ENCODE assay signal across 20 mouse cellular contexts in genomic region chr3:52071996-52072395, GRCm38 (mm10). TPM values are rescaled to one million over a fixed set of nuclear protein-coding genes. Genes with fewer than 3 reads are reported as not detected.
DNase-seq lines count a peak whose midpoint lies in the region; ATAC-seq and TF ChIP-seq lines count a peak whose summit lies in the region.
"Had no signal": no experiment of that assay in that cellular context is flagged by ENCODE, and none has a peak within 500 bp of the region (broad histone marks: within the 10 kb centered on the region; RNA-seq: fewer than 3 reads in every experiment).

No protein-coding gene starts in this region.

- no peak for DNase-seq in heart, adult 2 months
- DNase-seq in heart, adult 18-20 months = no peak
- peak; percentile 90 for DNase-seq in midbrain, embryonic 11.5 days (ENCODE audit: low spot score, missing footprints)
- no peak for DNase-seq in midbrain, embryonic 14.5 days
- no peak for DNase-seq in embryonic facial prominence, embryonic 14.5 days (ENCODE audit: low spot score)
- DNase-seq in limb, embryonic 10.5 days (ENCODE audit: low spot score) = no peak
- DNase-seq in lung, postnatal 36 days = no peak
- DNase-seq: adrenal gland, adult 2 months; cerebellum, adult 11 months; cerebellum, adult 9-11 months; gastrocnemius, postnatal 14 days; kidney, adult 11 months; kidney, postnatal 36 days; lung, embryonic 14.5 days had no signal

- no peaks in the 10 kb centered on the region for H3K27me3 ChIP-seq in heart, adult 2 months (ENCODE audit: control insufficient read depth, insufficient read depth, low read length)
- no peaks in the 10 kb centered on the region for H3K27me3 ChIP-seq in midbrain, embryonic 11.5 days (ENCODE audit: control insufficient read depth, insufficient read depth, low read length)
- no peaks in the 10 kb centered on the region for H3K27me3 ChIP-seq in midbrain, embryonic 14.5 days (ENCODE audit: control insufficient read depth, insufficient read depth, low read length)
- H3K27me3 ChIP-seq in embryonic facial prominence, embryonic 14.5 days (replicated peaks; ENCODE audit: control insufficient read depth, insufficient read depth, low read length) = no peaks in the 10 kb centered on the region
- no peaks in the 10 kb centered on the region for H3K27me3 ChIP-seq in limb, embryonic 10.5 days (ENCODE audit: low read depth, poor library complexity, severe bottlenecking)
- H3K27me3 ChIP-seq: forebrain, embryonic 12.5 days; kidney, embryonic 15.5 days; limb, embryonic 15.5 days; neural tube, embryonic 13.5 days had no signal

- H3K9me3 ChIP-seq in midbrain, embryonic 11.5 days (ENCODE audit: control insufficient read depth, low read length) = no peaks in the 10 kb centered on the region
- H3K9me3 ChIP-seq in midbrain, embryonic 14.5 days (ENCODE audit: control insufficient read depth, low read length) = no peaks in the 10 kb centered on the region
- H3K9me3 ChIP-seq in embryonic facial prominence, embryonic 14.5 days (ENCODE audit: control insufficient read depth, low read length) = no peaks in the 10 kb centered on the region
- H3K9me3 ChIP-seq in limb, embryonic 10.5 days (replicated peaks) = no peaks in the 10 kb centered on the region
- H3K9me3 ChIP-seq: forebrain, embryonic 12.5 days; kidney, embryonic 15.5 days; limb, embryonic 15.5 days; megakaryocyte, embryonic 14.5 days; neural tube, embryonic 13.5 days had no signal

- no peaks in the 10 kb centered on the region for H3K36me3 ChIP-seq in heart, adult 2 months (ENCODE audit: control insufficient read depth, insufficient read depth, low read length)
- H3K36me3 ChIP-seq in midbrain, embryonic 11.5 days (ENCODE audit: control insufficient read depth, insufficient read depth, low read length) = no peaks in the 10 kb centered on the region
- H3K36me3 ChIP-seq in midbrain, embryonic 14.5 days (ENCODE audit: control insufficient read depth, insufficient read depth, low read length) = no peaks in the 10 kb centered on the region
- no peaks in the 10 kb centered on the region for H3K36me3 ChIP-seq in embryonic facial prominence, embryonic 14.5 days (ENCODE audit: control insufficient read depth, insufficient read depth, low read length)
- no peaks in the 10 kb centered on the region for H3K36me3 ChIP-seq in limb, embryonic 10.5 days
- H3K36me3 ChIP-seq: forebrain, embryonic 12.5 days; kidney, embryonic 15.5 days; limb, embryonic 15.5 days; neural tube, embryonic 13.5 days had no signal

- ATAC-seq in midbrain, embryonic 11.5 days (ENCODE audit: low FRiP score) = peak; percentile 41; the same call in 1 of the 2 replicates
- ATAC-seq in midbrain, embryonic 14.5 days (ENCODE audit: low FRiP score, low TSS enrichment) = no peak
- ATAC-seq in embryonic facial prominence, embryonic 14.5 days (ENCODE audit: low read depth) = peak; percentile 27; the same call in 1 of the 2 replicates

- 46% methylated on average over 5 of the region's 5 CpGs for WGBS in heart, adult 2 months
- WGBS in midbrain, embryonic 11.5 days = 7% methylated on average over 5 of the region's 5 CpGs
- 11% methylated on average over 5 of the region's 5 CpGs for WGBS in midbrain, embryonic 14.5 days
- 39% methylated on average over 5 of the region's 5 CpGs for WGBS in embryonic facial prominence, embryonic 14.5 days
- WGBS in limb, embryonic 10.5 days = 69% methylated on average over 5 of the region's 5 CpGs

- no peak for TF ChIP-seq CTCF in heart, adult 2 months (IDR thresholded peaks at IDR 0.05)

- H3K4me2 ChIP-seq in midbrain, embryonic 11.5 days = no peak overlapping the region
- no peak overlapping the region for H3K4me2 ChIP-seq in midbrain, embryonic 14.5 days (ENCODE audit: low read length)
- H3K4me2 ChIP-seq in embryonic facial prominence, embryonic 14.5 days (ENCODE audit: low read depth, low read length) = no peak overlapping the region
- H3K4me2 ChIP-seq: forebrain, embryonic 12.5 days; kidney, embryonic 15.5 days; limb, embryonic 15.5 days; lung, embryonic 14.5 days; neural tube, embryonic 13.5 days had no signal

- H3K79me2 ChIP-seq in heart, adult 2 months (replicated peaks; ENCODE audit: control insufficient read depth, insufficient read depth, low read length) = no peaks in the 10 kb centered on the region

- no peak for TF ChIP-seq EP300 in heart, adult 2 months (IDR thresholded peaks at IDR 0.05; ENCODE audit: insufficient read depth, low read depth, low read length)

- H3K9ac ChIP-seq in heart, adult 2 months (ENCODE audit: low read depth, low read length) = no peak overlapping the region
- no peak overlapping the region for H3K9ac ChIP-seq in midbrain, embryonic 11.5 days (ENCODE audit: low read length)
- H3K9ac ChIP-seq in midbrain, embryonic 14.5 days (replicated peaks; ENCODE audit: low read length) = no peak overlapping the region
- H3K9ac ChIP-seq in embryonic facial prominence, embryonic 14.5 days (ENCODE audit: low read depth, low read length) = no peak overlapping the region
- H3K9ac ChIP-seq: forebrain, embryonic 12.5 days; kidney, embryonic 15.5 days; limb, embryonic 15.5 days; liver, embryonic 14.5 days; lung, embryonic 14.5 days; neural tube, embryonic 13.5 days had no signal

- no peak overlapping the region for H3K4me3 ChIP-seq in heart, adult 2 months
- H3K4me3 ChIP-seq in midbrain, embryonic 11.5 days (ENCODE audit: low read depth, low read length) = no peak overlapping the region
- H3K4me3 ChIP-seq in midbrain, embryonic 14.5 days (replicated peaks; ENCODE audit: low read depth, low read length) = no peak overlapping the region
- H3K4me3 ChIP-seq in embryonic facial prominence, embryonic 14.5 days (ENCODE audit: low read depth, low read length) = no peak overlapping the region
- no peak overlapping the region for H3K4me3 ChIP-seq in limb, embryonic 10.5 days
- H3K4me3 ChIP-seq: forebrain, embryonic 12.5 days; kidney, embryonic 15.5 days; limb, embryonic 15.5 days; megakaryocyte, embryonic 14.5 days; neural tube, embryonic 13.5 days had no signal

- intact Hi-C loops in heart, adult 2 months (cut with DNase I) = no loop called here

- peaks cover 2% of the 10 kb centered on the region; the same call in 1 of the 2 replicates for H3K4me1 ChIP-seq in heart, adult 2 months (ENCODE audit: control insufficient read depth, insufficient read depth, low read length)
- peaks cover 48% of the 10 kb centered on the region for H3K4me1 ChIP-seq in midbrain, embryonic 11.5 days (ENCODE audit: control insufficient read depth, insufficient read depth, low read length)
- H3K4me1 ChIP-seq in midbrain, embryonic 14.5 days (ENCODE audit: control insufficient read depth, insufficient read depth, low read length) = peaks cover 38% of the 10 kb centered on the region
- H3K4me1 ChIP-seq in embryonic facial prominence, embryonic 14.5 days (ENCODE audit: control insufficient read depth, insufficient read depth, low read length) = peaks cover 17% of the 10 kb centered on the region
- H3K4me1 ChIP-seq in limb, embryonic 10.5 days = peaks cover 64% of the 10 kb centered on the region

- peak overlapping the region; percentile 20 for H3K27ac ChIP-seq in heart, adult 2 months
- peak overlapping the region; percentile 17; the same call in 1 of the 2 replicates for H3K27ac ChIP-seq in midbrain, embryonic 11.5 days (ENCODE audit: low read depth, low read length)
- H3K27ac ChIP-seq in midbrain, embryonic 14.5 days (replicated peaks; ENCODE audit: low read depth, low read length) = no peak overlapping the region
- no peak overlapping the region for H3K27ac ChIP-seq in embryonic facial prominence, embryonic 14.5 days (replicated peaks; ENCODE audit: low read depth, low read length)
- no peak overlapping the region for H3K27ac ChIP-seq in limb, embryonic 10.5 days
- H3K27ac ChIP-seq: forebrain, embryonic 12.5 days; limb, embryonic 15.5 days; liver, embryonic 14.5 days; neural tube, embryonic 13.5 days had no signal

- no peak for TF ChIP-seq POLR2A in heart, adult 2 months (IDR thresholded peaks at IDR 0.05; ENCODE audit: insufficient read depth, low read depth, low read length)

RNA-seq across cellular contexts. Expression of gene Maml3, which starts 32.9 kb away (rescaled TPM):
- total RNA-seq in heart, adult 2 months (2021) = 1 to 10 TPM; 2.7 to 2.8 TPM
- 1.9 and 2.0 TPM in 2 replicates for polyA plus RNA-seq in heart, adult 2 months (2012; rRNA removed)
- 1 to 10 TPM; 2.3 to 2.9 TPM for total RNA-seq in heart, adult 18-20 months (2021)
- polyA plus RNA-seq in midbrain, embryonic 11.5 days (2014; fragmentation: Nextera tagmentation; extraction: Ambion mirVana) = 5.3 and 6.1 TPM in 2 replicates
- 8.4 and 10.3 TPM in 2 replicates for polyA plus RNA-seq in midbrain, embryonic 14.5 days (2014; fragmentation: Nextera tagmentation; extraction: Ambion mirVana)
- polyA plus RNA-seq in embryonic facial prominence, embryonic 14.5 days (2014; fragmentation: Nextera tagmentation; extraction: Ambion mirVana) = 4.8 and 5.1 TPM in 2 replicates
- polyA plus RNA-seq in limb, embryonic 10.5 days (2016; fragmentation: Nextera tagmentation; extraction: Ambion mirVana) = 4.3 and 4.7 TPM in 2 replicates

Comparison
In these comparisons a context has a peak if more than half of its experiments do, and no peak if none do; other contexts are left out.
1. H3K27ac ChIP-seq: peak in heart, adult 2 months (single experiment) and midbrain, embryonic 11.5 days (single experiment); none in midbrain, embryonic 14.5 days (single experiment), embryonic facial prominence, embryonic 14.5 days (single experiment) and limb, embryonic 10.5 days (single experiment).